Mouse (Mus musculus): ENCODE measurements at regions not wholly inside any gene's neighbourhood (a gene's known extent, or its start where the extent isn't known, plus 50 kb on each side); places are given as distances from the start of the nearest gene placed in this dataset.

DNA sequence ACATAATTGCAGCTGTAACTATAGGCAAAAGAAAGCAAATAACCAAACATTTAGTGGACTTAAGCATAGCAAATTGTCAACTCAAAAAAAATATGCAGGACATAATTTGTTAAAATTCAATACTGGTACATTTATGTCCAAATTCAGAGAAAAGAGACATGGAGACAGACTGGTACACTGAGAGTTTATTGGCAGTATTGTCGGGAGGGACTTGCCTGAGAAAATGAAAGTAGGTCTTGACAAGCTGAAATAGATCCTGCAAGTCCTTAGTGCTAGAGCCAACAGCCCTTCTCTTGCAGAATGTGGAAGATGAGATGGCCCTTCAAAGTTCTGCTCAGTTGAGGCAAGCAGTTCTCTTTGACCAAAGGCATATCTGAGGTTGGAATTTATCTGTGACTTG is 74.5 kb upstream of the Mtap start:
- TF ChIP-seq CTCF (IDR thresholded peaks at IDR 0.05; ENCODE audit: borderline replicate concordance, insufficient read depth, low read length) (no peak), POLR2A (IDR thresholded peaks at IDR 0.05; ENCODE audit: low read depth, low read length) (no peak)

Data from embryonic fibroblast, embryonic 13.5 days (primary cell).